Mouse (Mus musculus) Patski (cell line): Measurements from ENCODE around the gene Treh. TPM values are rescaled to one million over a fixed set of nuclear protein-coding genes. Genes with fewer than 3 reads are reported as not detected.
"Not testable (repeated sequence)": the region's sequence is repeated elsewhere in the genome, so short reads cannot be mapped to it uniquely, and the experiment has no call there.

ENCODE experiments used
- ATAC-seq: fragments of 100-300 bp; one replicate; pipeline ENCODE4 v1.8.0; 2021
- CTCF ChIA-PET: fragments of 350-600 bp; sonication (Branson Sonifier 250); formaldehyde crosslinking; loops from one replicate; lab custom pipeline; 2022; ENCODE audit warnings: inconsistent platforms; lab: Charles Lee
- POLR2A ChIA-PET: fragments of 350-600 bp; sonication (Branson Sonifier 250); formaldehyde crosslinking; loops from one replicate; lab custom pipeline; 2022; ENCODE audit warnings: antibody characterized with exemption, inconsistent platforms; lab: Charles Lee
- DNase-seq: peaks from one replicate; pipeline ENCODE4 v3.0.0-alpha.2; 2011; ENCODE audit warnings: low read depth, low spot score
- H3K27me3 ChIP-seq: fragments of 371-371 bp; one replicate; pipeline ENCODE4 v1.5.1; 2021
- CTCF ChIP-seq: fragments of 100-300 bp; IDR thresholded peaks from one replicate; pipeline ENCODE4 v1.5.1; 2021
- in situ Hi-C: fragments of 300-500 bp; cut with MboI; formaldehyde crosslinking; loops from 3 replicates; pipeline ENCODE4 v1.11.1; 2018; ENCODE audit warnings: low pct_unique_long_range_greater_than_20kb, mixed read lengths
- polyA plus RNA-seq: library from polyadenylated mRNA; unstranded; gene quantifications from one replicate; pipeline ENCODE4 v1.2.3, GENCODE M21; 2021

Gene Treh
- polyA plus RNA-seq, result not detected

DNA sequence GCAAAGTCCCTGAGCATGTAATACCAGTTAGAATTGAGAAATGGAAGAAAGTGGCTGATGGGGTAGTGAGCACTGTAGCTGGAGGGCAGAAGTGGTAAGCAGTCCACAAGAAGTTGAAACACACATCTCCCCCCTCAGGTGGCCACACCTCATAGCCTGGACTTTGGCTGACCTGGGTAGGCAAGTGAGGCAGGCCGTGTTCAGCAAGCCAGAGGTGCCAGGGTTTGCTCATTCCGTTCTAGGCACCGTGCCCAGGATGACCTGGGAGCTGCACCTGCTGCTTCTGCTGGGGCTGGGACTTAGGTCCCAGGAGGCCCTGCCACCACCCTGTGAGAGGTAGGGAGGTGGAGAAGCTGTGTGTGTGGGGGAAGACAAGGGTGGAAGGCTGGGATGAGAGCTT is at the start of gene Treh:
Gene Treh (plus strand): TSS at position 229 of the 400 bp plus-strand sequence.
- H3K27me3 ChIP-seq, result peaks cover 4% of the 10 kb centered on the region
- in situ Hi-C loops, result loop anchor here (25.0 kb wide), 1 partner anchor 464 kb away; the partner anchor contains the start of gene Scn4b
- ChIA-PET CTCF (interaction anchor here (1.0 to 3.4 kb wide), 5 partner anchors 11 to 21 kb away, joined by 4 to 10 read pairs (median 7); no protein-coding TSS in a partner anchor), POLR2A (interaction anchor here (0.6 kb wide), 2 partner anchors 9 to 91 kb away, joined by 3 to 7 read pairs; no protein-coding TSS in a partner anchor)
- no peak for TF ChIP-seq CTCF
- DNase-seq (no peak), ATAC-seq (no peak)

DNA sequence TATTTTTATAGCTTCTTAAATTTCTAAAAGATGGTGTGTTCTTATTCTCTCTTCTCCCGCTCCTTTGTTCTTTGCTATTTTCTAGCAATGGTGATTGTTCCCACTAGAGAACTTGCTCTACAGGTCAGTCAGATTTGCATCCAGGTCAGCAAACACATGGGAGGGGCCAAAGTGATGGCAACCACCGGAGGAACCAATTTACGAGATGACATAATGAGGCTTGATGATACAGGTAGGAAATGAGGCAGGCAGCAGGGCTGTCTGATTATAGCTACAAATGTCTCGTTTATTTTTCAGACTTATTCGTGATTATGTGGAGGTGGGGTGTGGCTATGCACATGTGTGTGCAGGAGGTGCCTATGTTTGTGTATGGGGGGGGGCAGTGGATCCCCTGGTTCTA is 48.6 kb upstream of the Treh start:
- TF ChIP-seq CTCF, result no peak
- in situ Hi-C loops, result no loop called here
- DNase-seq (no peak), ATAC-seq (no peak)
- POLR2A ChIA-PET, result interaction anchor here (0.5 kb wide), 1 partner anchor 15 kb away, joined by 5 read pairs; no protein-coding TSS in a partner anchor
- H3K27me3 ChIP-seq, result no peaks in the 10 kb centered on the region
- CTCF ChIA-PET, result interaction anchor here (0.6 kb wide), 1 partner anchor 8 kb away, joined by 3 read pairs; no protein-coding TSS in a partner anchor

DNA sequence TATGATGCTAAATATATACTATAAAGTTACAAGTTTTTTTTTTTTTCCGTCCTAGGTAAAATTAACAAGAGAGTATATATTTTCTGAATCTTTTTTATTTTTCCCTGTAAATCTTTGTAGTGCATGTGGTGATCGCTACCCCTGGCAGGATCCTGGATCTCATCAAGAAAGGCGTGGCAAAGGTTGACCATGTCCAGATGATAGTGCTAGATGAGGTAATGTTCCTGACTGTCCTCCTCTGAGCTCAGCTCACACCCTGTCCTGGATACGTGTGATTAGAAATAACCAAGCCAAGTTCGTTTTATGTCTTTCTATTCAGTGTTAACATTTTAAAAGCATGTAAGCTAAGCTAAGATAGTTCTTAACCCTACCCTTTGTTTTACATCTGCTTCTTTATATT is 46.8 kb upstream of the Treh start:
- ChIA-PET POLR2A (interaction anchor here (0.6 kb wide), 1 partner anchor 1245 kb away, joined by 3 read pairs; no protein-coding TSS in a partner anchor), CTCF (interaction anchor here (1.3 kb wide), 1 partner anchor 16 kb away, joined by 4 read pairs; no protein-coding TSS in a partner anchor)
- no peak for ATAC-seq
- H3K27me3 ChIP-seq, result no peaks in the 10 kb centered on the region
- TF ChIP-seq CTCF, result no peak
- in situ Hi-C loops, result no loop called here
- DNase-seq, result no peak

DNA sequence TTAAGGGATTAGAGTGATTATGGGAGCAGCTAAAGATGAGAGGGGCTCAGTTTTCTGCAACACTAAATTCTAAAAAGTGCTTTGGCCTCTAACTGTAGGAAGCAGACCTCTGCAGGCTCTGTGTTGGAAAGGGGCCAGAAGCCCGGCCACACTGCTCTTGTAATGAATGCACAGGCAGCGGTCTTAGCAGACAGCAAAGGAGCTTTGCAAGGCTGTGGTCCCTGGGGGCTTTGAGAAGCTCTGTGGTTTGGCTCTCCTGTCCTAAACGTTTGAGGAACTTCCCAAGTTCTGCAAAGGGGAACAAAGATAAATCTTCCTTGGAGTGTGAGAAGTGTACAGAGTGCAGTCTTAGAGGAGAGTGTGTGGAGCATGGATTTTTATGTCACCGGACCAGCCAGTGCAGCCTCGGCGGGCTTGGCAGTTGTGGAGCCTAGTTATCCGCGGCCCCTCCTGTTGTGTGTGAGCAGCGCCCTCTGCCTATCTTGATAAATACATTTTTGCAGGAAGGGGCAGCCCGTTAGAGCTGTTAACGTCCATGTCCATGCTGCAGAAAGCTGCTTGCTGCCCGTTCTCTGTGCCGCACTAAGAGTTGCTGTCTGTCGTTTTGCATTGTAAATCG is 35.4 kb upstream of the Treh start:
- no peak for TF ChIP-seq CTCF
- no peak for DNase-seq
- POLR2A ChIA-PET, result no interaction called here
- CTCF ChIA-PET, result no interaction called here
- no peaks in the 10 kb centered on the region for H3K27me3 ChIP-seq
- no peak for ATAC-seq
- in situ Hi-C loops, result no loop called here

DNA sequence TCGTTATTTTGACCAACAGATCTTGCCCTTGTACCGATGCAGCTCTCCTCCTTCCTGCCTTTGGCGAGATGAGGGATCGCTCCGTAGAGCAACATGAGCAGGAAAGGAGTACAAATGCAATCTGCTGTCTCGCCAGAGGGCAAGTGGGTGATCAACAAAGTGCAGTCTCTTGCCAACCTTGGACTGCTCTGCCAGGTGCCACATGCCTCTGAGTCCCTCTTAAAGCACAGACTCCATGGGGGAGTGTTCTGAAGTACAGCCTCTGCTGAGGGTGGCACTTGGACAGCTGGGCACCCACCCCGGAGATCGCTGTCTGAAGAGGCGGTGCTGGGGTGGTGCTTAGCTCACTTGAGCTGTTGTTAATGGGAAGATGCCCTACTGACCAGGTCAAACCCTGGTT is 34.3 kb upstream of the Treh start:
- CTCF ChIA-PET, ATAC-seq, in situ Hi-C loops, DNase-seq, POLR2A ChIA-PET, H3K27me3 ChIP-seq: not testable (repeated sequence)

DNA sequence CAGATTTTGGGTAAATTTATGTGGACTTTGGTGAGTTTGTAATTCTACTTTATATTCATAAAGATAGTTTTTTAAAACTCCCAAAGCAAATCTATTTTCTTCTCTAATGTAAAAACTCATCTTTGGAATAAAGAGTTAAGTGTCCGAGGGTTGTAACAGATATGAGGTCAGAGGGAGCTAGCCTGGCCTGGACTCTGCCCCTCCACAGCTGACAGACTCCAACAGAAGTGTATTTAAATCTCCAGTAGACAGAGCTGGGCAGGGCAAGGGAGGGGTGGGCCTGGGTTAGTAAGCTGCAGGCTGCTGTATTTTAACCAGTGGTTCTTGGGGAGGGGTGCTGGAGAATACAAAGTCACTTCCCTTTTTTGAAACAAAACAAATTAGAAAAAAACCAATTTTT is 33.0 kb upstream of the Treh start:
- ATAC-seq, result not testable (repeated sequence)

DNA sequence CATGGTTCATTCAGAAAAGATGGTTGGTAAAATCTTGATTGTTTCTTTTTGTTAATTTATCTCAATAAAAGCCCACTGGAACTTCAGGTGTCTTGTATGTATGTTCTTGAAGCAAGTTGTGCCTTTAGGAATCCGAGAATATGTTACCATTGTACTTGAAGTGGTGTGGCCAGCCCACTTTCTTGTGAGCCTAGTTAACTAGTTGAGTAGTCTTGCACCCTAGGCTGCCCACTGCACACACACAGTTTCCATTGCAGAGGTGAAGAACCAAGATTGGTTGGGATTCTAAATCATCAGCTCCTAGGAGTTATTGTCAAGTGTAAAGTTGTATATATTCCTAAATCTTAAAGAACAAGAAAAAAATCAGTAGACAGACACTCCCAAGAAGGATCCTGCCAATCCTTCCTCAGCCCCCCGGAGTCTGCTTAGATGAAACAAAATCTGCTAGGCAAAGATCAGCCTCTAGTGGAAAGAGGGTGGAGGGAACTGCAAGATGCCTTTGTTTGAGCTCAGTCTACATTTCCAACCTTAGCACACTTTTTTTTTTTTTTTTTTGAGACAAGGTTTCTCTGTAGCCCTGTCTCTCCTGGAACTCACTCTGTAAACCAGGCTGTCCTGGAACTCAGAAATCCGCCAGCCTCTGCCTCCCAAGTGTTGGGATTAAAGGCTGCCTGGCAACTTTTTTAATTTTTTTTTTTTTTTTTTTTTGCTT is 32.2 kb upstream of the Treh start:
- ATAC-seq, result no peak
- no peak for TF ChIP-seq CTCF
- H3K27me3 ChIP-seq, result no peaks in the 10 kb centered on the region
- ChIA-PET POLR2A (no interaction called here), CTCF (no interaction called here)
- in situ Hi-C loops, result no loop called here
- no peak for DNase-seq

More for the DNA sequence above, 33.0 kb upstream of the Treh start:
- in situ Hi-C loops, CTCF ChIA-PET, H3K27me3 ChIP-seq, POLR2A ChIA-PET, DNase-seq: not testable (repeated sequence)

DNA sequence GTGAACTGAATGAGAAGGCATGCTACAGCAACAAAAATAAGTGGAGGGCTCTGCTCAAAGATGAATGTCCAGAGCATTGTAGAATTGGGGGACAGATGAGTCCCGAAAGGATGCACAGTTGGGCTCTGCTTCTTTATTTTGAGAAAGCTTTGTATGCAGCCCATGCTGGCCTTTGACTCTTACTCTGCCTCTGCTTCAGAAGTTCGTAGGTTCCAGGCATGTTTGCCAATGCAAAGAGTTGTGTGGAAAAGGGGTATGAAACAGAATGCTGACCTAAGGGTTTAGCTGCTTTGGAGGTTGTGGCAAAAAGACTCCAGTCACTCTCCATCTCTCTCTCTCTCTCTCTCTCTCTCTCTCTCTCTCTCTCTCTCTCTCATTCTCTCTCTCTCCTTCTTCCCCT is 31.4 kb upstream of the Treh start:
- in situ Hi-C loops, result no loop called here
- H3K27me3 ChIP-seq, result no peaks in the 10 kb centered on the region
- ChIA-PET POLR2A (interaction anchor here (0.7 kb wide), 1 partner anchor 14 kb away, joined by 6 read pairs; no protein-coding TSS in a partner anchor), CTCF (interaction anchor here (1.5 kb wide), 1 partner anchor 15 kb away, joined by 4 read pairs; no protein-coding TSS in a partner anchor)
- ATAC-seq (no peak), DNase-seq (no peak)
- no peak for TF ChIP-seq CTCF

DNA sequence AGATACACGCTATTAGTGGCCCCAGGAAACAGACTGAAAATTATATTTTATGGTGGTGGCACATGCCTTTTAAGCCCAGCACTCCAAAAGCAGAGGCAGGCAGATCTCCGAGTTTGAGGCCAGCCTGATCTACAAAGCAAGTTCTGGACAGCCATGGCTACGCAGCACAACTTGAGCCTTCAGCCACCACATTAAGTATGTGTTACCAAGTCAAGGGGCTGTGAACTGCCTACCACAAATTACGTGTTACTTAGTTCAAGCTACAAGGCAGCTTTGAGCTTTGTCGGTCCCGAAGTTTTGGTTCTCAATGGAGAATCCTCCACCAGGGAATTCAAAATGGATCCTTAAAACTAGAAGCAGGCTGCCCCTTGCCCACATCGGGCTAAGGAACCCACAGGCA is 29.9 kb upstream of the Treh start:
- in situ Hi-C loops, result no loop called here
- CTCF ChIA-PET, result interaction anchor here (1.5 kb wide), 1 partner anchor 16 kb away, joined by 4 read pairs; no protein-coding TSS in a partner anchor
- ATAC-seq (no peak), DNase-seq (no peak)
- H3K27me3 ChIP-seq, result no peaks in the 10 kb centered on the region
- TF ChIP-seq CTCF, result no peak
- POLR2A ChIA-PET, result no interaction called here

DNA sequence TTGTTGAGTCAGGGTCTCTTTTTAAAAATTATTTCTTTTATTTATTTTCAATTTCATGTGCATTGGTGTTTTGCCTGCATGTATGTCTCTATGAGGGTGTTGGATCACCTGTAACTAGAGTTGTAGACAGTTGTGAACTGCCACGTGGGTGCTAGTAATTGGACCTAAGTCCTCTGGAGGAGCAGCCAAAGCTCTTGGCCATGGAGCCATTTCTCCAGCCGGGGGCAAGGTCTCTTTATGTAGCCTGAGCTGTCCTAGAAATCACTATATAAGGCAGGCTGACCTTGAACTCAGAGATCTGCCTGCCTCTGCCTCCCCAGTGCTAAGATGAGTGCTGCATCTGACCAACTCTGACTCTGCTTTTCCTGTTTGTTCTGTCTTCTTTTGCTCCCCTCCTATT is 28.8 kb upstream of the Treh start:
- no peaks in the 10 kb centered on the region for H3K27me3 ChIP-seq
- ChIA-PET POLR2A (interaction anchor here (0.6 to 0.8 kb wide), 2 partner anchors 14 to 146 kb away, joined by 3 to 5 read pairs; no protein-coding TSS in a partner anchor), CTCF (no interaction called here)
- no peak for ATAC-seq
- DNase-seq, result no peak
- TF ChIP-seq CTCF, result no peak
- in situ Hi-C loops, result no loop called here
